Mouse (Mus musculus) lung, postnatal 0 days (tissue): ENCODE measurements at regions not wholly inside any gene's neighbourhood (a gene's known extent, or its start where the extent isn't known, plus 50 kb on each side); places are given as distances from the start of the nearest gene placed in this dataset.

ENCODE experiments used
- CTCF ChIP-seq: IDR thresholded peaks from 2 replicates; pipeline ENCODE4 v1.5.1; 2016; ENCODE audit warnings: antibody characterized with exemption, mild to moderate bottlenecking
- EP300 ChIP-seq: IDR thresholded peaks from 2 replicates; pipeline ENCODE4 v1.6.1; 2016; ENCODE audit warnings: antibody characterized with exemption, mild to moderate bottlenecking, control low read depth

DNA sequence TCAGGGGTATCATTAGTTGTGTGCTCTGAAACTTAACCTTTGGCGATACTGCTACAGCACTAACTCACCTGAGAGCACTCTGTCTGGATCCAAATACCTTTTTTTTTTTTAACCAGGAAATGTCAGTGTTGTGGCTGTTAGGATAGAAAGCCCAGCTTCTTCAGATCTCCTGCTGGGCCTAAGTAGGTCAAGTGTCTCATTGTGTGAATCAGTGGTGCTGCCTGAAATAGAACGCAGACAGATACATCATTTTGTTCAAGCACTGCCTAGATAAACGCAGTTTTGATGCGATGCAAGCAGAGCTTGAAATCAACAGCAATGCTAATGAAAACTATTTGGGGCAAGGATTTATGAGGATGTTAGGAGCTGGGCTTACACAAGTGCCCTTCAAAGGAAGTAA is 63.9 kb downstream of the Plk2 start:
- TF ChIP-seq CTCF (no peak), EP300 (no peak)
